Mouse (Mus musculus) layer of hippocampus, adult 18-20 months (tissue): ENCODE measurements at regions not wholly inside any gene's neighbourhood (a gene's known extent, or its start where the extent isn't known, plus 50 kb on each side); places are given as distances from the start of the nearest gene placed in this dataset.
A peak's percentile ranks its signal among the peaks of the same experiment; 100 is the strongest.

Source experiments
- DNase-seq, 2 experiments: peaks; one replicate each; pipeline ENCODE4 v3.0.0; 2022; ENCODE audit warnings: low spot score in 2 of 2

GRCm38 (mm10) chrX:146428506-146428905, 533.8 kb upstream of the Htr2c start:
- DNase-seq: no peak

GRCm38 (mm10) chrX:146459891-146460290, 502.4 kb upstream of the Htr2c start:
- DNase-seq: peak; percentile 1 to 25

DNA sequence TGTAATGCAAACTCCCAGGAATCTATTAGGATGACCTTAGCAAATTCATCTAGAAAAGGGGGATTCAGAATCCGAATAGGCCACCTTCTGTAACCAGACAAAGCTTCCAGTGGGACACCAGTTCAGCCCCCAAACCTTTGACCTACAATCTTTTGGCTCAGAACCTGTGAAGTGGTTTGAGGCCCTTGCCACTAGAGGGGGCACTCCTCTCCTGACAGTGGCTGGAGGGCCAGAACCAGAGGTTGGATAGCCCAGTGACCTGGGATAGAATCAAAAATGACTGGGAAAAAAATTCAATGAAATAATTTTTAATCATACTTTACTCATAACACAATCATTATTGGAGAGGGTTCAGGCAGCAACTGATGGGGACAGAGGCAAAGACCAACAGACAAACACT, 484.7 kb upstream of the Htr2c start:
- no peak for DNase-seq

- DNase-seq: no peak
These were observed 449.8 kb upstream of the Htr2c start for GRCm38 (mm10) chrX:146512492-146512891.

DNA sequence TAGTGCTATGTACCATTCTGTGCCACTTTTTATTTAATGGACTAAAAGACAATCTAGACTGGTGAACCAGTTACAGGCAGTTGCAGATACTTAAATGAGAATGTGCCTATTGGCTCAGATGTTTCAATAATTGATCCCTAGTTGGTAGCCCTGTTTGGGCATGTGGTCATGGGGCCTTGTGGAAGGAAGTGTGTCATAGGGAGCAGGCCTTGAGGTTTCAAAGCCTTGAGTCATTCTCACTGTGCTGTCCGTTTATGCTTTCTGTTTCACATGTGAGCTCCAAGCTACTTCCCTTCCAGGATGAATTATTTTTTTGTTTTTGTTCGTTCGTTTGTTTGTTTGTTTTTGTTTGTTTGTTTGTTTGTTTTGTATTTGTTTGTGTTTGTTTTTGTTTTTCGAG, 449.1 kb upstream of the Htr2c start:
- no peak for DNase-seq

GRCm38 (mm10) chrX:146528775-146529174, 433.5 kb upstream of the Htr2c start:
- DNase-seq: no peak

DNA sequence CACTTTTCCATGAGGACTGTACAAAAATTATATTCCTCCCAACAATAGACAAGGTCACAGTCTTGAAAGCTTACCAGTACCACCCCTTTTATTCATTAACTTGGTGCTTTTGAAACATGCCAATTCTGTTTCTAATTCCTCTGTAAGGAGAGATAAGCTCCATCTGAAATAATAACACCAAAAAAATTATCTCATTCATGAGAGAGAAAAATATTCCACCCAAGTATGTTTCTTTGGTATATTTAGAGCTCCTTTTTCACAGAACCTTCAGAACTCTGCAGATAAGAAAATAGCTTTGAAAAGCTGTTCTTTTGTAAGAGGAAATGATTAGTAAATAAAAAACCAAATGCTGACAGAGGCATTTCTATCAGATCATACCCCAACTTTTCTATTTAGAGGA, 424.5 kb upstream of the Htr2c start:
- no peak for DNase-seq

DNA sequence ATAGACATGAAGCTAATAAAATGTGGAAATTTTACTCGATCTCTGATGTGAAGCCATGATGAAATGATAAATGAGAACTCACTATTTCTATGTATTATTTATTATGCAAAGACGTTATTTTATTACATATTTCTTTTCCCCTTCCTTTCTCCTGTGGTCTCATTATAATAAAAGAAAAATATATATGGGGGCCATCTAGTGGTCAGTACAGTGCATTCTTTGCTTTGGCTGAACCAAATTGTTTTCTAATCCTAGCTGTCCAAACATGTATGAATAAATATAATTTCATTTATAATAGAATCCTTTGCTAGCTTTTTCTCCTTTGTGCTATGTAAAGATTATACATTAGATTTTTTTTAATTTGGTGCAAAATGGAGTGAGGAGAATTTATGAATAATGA, 403.7 kb upstream of the Htr2c start:
- no peak for DNase-seq
